Mouse (Mus musculus): Measurements from ENCODE around the gene Itfg1. TPM values are rescaled to one million over a fixed set of nuclear protein-coding genes. Genes with fewer than 3 reads are reported as not detected.

The Itfg1 gene
- polyA plus RNA-seq, 1 experiment from 2014 or later: 110 TPM

DNA sequence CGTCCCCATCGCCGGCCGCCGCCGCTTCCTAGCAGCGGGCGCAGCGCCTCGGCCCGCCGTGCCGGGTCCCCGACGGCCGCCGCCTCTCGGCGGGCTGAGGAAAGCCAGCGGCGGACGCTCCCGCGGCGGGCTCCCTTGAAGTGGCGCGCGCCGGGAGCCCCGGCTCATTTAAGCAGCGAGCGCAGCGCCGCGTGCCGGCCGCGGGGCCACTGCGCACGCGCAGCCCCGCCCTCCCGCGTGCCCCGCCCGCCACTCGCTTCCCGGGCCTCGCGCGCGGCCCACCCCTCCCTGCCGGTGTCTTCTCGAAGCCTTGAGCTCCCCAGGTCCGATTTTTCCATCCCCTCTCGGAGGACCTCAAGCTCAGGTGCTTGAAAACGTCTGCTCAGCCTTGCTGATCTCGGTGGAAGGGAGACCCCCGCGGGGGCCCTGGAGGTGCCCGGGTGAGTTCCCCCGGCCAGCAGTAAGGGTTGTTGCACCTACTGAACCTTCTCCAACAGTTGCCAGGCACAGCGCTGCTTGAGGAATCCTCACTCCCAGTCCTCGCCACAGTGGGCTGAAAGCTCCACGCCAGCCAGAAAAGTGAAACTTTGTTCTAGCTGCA lies 139.9 kb downstream of the Itfg1 start, which contains the start of gene Neto2:
TSS of gene Neto2 (minus strand) at position 174 of the 601 bp plus-strand sequence.
- peak; percentile 91 for ATAC-seq (ENCODE audit: low FRiP score)
- Histone ChIP-seq H3K27ac (ENCODE audit: low read depth, low read length) (peak within 1 kb of the TSS; percentile 94), H3K9ac (ENCODE audit: low read depth, low read length) (peak within 1 kb of the TSS; percentile 93), H3K9me3 (ENCODE audit: control insufficient read depth, low read length) (no peaks in the 10 kb centered on the region), H3K4me1 (replicated peaks; ENCODE audit: control insufficient read depth, insufficient read depth, low read length) (no peaks in the 10 kb centered on the region), H3K36me3 (ENCODE audit: control insufficient read depth, insufficient read depth, low read length) (no peaks in the 10 kb centered on the region), H3K27me3 (ENCODE audit: control insufficient read depth, insufficient read depth, low read length) (peaks cover 3% of the 10 kb centered on the region; the same call in 1 of the 2 replicates), H3K4me2 (replicated peaks; ENCODE audit: low read depth, low read length) (peak within 1 kb of the TSS; percentile 68), H3K4me3 (ENCODE audit: low read depth, low read length) (peak within 1 kb of the TSS; percentile 74)
- 10% methylated on average over 32 of the region's 65 CpGs for WGBS
- peak; percentile 88 for DNase-seq (ENCODE audit: low spot score)

GRCm38 (mm10) chr8:85700101-85700750 lies 140.5 kb downstream of the Itfg1 start:
- H3K36me3 ChIP-seq (ENCODE audit: control insufficient read depth, insufficient read depth, low read length): no peaks in the 10 kb centered on the region
- peak overlapping the region; percentile 68 for H3K4me2 ChIP-seq (replicated peaks; ENCODE audit: low read depth, low read length)
- peak overlapping the region; percentile 74 for H3K4me3 ChIP-seq (ENCODE audit: low read depth, low read length)
- under 1% methylated on average over 75 of the region's 84 CpGs for WGBS
- peak; percentile 97 for ATAC-seq (ENCODE audit: low FRiP score)
- no peaks in the 10 kb centered on the region for H3K9me3 ChIP-seq (ENCODE audit: control insufficient read depth, low read length)
- peak overlapping the region; percentile 94 for H3K27ac ChIP-seq (ENCODE audit: low read depth, low read length)
- DNase-seq (ENCODE audit: low spot score): peak; percentile 95
- peak overlapping the region; percentile 93 for H3K9ac ChIP-seq (ENCODE audit: low read depth, low read length)
- H3K4me1 ChIP-seq (replicated peaks; ENCODE audit: control insufficient read depth, insufficient read depth, low read length): no peaks in the 10 kb centered on the region
- H3K27me3 ChIP-seq (ENCODE audit: control insufficient read depth, insufficient read depth, low read length): peaks cover 3% of the 10 kb centered on the region; the same call in 1 of the 2 replicates

- Histone ChIP-seq H3K4me1 (replicated peaks; ENCODE audit: control insufficient read depth, insufficient read depth, low read length) (no peaks in the 10 kb centered on the region), H3K9me3 (ENCODE audit: control insufficient read depth, low read length) (no peaks in the 10 kb centered on the region), H3K36me3 (ENCODE audit: control insufficient read depth, insufficient read depth, low read length) (no peaks in the 10 kb centered on the region), H3K9ac (ENCODE audit: low read depth, low read length) (no peak overlapping the region), H3K4me3 (ENCODE audit: low read depth, low read length) (peak overlapping the region; percentile 20; the same call in 1 of the 2 replicates), H3K27ac (ENCODE audit: low read depth, low read length) (no peak overlapping the region), H3K4me2 (replicated peaks; ENCODE audit: low read depth, low read length) (peak overlapping the region; percentile 32), H3K27me3 (ENCODE audit: control insufficient read depth, insufficient read depth, low read length) (peaks cover 3% of the 10 kb centered on the region; the same call in 1 of the 2 replicates)
- DNase-seq (ENCODE audit: low spot score): peak; percentile 84
- WGBS: 1% methylated on average over 6 of the region's 6 CpGs
- peak; percentile 20; the same call in 1 of the 2 replicates for ATAC-seq (ENCODE audit: low FRiP score)
Observed at GRCm38 (mm10) chr8:85699051-85699450, 141.7 kb downstream of the Itfg1 start.

Other genes with a start within 250 kb of the Itfg1 start
- gene Neto2, start 140.0 kb downstream of the Itfg1 start, polyA plus RNA-seq (2014; fragmentation: Nextera tagmentation; extraction: Ambion mirVana): 33.2 and 37.7 TPM in 2 replicates
- 51.5 and 54.3 TPM in 2 replicates for gene Phkb, start within 50 bp of the Itfg1 start, polyA plus RNA-seq (2014; fragmentation: Nextera tagmentation; extraction: Ambion mirVana)